Mouse (Mus musculus) CD4-positive, CD25-positive, alpha-beta regulatory T cell, adult 9 weeks (primary cell): ENCODE measurements around the gene Cmtr1. TPM values are rescaled to one million over a fixed set of nuclear protein-coding genes. Genes with fewer than 3 reads are reported as not detected.

Source experiments
- polyA plus RNA-seq: library from polyadenylated mRNA; unstranded; fragments of 100-300 nt; shearing (Covaris generic); gene quantifications from one replicate; pipeline ENCODE4 v1.2.1, GENCODE M21; 2017

Gene Cmtr1
- 283 TPM for polyA plus RNA-seq

DNA sequence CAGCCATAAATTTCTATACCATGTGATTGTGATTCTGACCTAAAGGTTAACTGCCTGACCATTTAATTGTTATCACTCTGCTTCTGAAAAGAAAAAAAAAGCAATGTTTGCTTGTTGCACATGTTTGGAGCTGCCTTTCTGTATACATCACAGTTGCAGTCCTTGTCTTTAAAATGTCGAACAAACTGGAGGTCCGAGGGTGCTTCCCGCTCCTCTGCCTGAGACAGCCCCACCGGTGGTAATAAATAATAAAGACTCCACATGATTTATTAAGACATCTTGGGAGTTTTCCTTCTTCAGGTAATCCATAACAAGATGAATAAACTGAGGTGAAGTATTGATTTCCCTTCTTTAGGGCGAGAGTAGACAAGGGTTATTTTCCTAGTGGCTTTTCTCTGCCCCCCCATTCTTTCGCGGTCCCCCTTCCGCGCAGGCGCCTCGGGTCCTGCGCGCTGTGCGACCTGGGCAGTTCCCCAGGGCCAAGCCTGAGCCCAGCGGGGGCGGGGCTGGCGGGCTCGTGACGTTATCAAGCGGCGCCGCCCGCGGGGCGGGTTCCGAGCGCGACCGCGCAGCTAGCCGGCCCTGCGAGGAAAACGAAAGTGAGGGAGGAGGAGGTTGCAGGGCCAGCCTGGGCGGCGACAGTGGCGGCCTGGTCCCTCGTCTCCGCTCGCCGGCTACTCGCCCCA is at the start of gene Cmtr1:
Cmtr1 (plus strand) TSS at position 520 of the 686 bp plus-strand sequence.

DNA sequence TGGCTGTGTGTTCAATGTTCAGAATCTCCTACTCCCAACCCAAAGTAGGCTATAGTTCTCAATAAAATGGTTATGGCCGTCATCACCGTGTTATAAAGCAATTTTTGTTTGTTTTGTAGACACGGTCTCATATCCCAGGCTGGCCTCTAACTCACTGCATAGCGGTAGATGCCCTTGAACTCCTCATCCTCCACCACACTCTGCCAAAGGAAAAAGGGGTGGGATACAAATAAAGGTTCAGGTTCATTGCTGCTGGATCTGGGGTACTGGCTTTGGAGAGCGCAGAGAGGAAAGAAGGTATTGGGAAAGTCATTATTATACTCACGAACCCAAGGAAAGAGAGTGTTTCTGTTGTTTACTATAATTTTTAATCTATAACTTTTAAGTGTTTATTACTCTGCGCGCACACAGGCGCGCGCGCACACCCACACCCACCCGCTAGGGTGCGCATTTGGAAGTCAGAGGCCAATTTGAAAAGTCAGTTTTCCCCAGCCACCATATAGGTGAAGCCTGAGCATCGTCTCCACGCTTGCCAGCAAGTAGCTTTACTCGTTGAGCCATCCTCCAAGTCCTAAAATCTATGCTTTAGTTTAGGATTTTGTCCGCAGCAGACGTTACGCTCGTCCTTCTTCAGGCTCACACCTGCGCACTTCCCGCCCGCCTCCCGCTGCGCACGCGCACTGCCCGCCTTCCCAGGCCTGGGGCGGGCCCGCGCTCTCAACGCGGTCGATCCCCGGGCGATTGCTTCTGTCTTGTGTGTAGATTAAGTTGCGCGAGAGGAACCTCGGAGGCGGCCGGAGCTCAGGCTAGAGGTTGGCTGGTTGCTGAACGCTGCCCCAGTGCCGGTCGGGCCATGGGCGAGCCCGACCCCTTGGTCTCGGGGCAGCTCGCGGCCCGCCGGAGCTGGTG is 46.0 kb upstream of the Cmtr1 start, which contains the start of the genes Rnf8 and Gm28043:
Rnf8 (plus strand) TSS at position 676 of the 909 bp plus-strand sequence.
Gm28043 (plus strand) TSS at position 762 of the 909 bp plus-strand sequence.

DNA sequence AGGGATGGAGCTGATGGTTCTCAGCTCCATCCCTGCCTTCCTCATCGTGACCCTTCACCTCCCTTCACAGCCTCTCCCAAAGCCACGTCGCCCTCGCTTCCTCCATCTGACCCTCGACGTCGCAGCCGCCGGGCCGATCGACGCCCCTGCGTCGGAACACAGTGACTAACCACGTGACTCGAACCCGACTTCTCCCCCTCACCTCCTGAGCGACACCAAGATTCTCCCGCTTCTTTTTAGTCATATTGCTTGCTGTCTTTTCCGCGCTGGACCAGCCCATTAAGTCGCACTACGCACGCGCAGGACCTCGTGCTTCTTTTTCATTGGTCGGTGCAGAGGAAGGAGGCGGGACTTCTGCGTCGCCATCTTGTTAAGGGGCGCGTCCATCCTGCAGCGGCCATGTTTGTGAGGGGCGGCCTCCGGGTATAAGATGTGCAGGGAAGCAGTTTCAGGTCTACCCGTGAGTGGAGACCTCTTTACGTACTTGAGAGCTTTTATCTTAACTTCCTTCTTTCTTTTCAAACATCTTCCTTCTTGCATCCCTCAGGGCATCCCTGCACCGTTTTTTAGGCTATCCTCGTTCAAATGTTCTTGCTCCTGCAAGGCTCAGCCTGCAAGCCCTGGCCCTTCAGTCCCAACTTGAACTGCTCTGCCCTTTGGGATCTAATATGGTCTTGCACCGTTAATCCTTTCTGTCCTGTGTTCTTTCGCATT is 56.5 kb downstream of the Cmtr1 start, which contains the start of gene Ccdc167:
Ccdc167 (minus strand) TSS at position 313 of the 714 bp plus-strand sequence.

Other genes starting within 250 kb of the Cmtr1 start
- gene Pim1, start 169.8 kb upstream of the Cmtr1 start, polyA plus RNA-seq, result 34.1 TPM
- not detected for gene Gm17657, start 111.0 kb upstream of the Cmtr1 start, polyA plus RNA-seq
- gene Tbc1d22b, start 110.8 kb upstream of the Cmtr1 start, polyA plus RNA-seq, result 30.4 TPM
- gene Tmem217, start 108.2 kb upstream of the Cmtr1 start, polyA plus RNA-seq, result 5.6 TPM
- gene Rnf8, start 45.8 kb upstream of the Cmtr1 start, polyA plus RNA-seq, result 29.9 TPM
- 8.0 TPM for gene Gm28043, start 45.7 kb upstream of the Cmtr1 start, polyA plus RNA-seq
- 10.5 TPM for gene Ccdc167, start 56.4 kb downstream of the Cmtr1 start, polyA plus RNA-seq